Mouse (Mus musculus) MEL (cell line): ENCODE results near the gene Slc22a20. TPM values are rescaled to one million over a fixed set of nuclear protein-coding genes. Genes with fewer than 3 reads are reported as not detected.

Experiments
- DNase-seq: peaks from one replicate; pipeline ENCODE4 v3.0.0; 2011; ENCODE audit warnings: low read depth, low spot score
- H3K27ac ChIP-seq: 2 replicates; pipeline ENCODE4 v1.5.1; 2012; ENCODE audit warnings: low read depth, mild to moderate bottlenecking, control low read depth, low read length, moderate library complexity; ENCODE audit not compliant: control insufficient read depth
- H3K27me3 ChIP-seq, 2 experiments: fragments of 150-350 bp in 1 of 2; sonication (generic) in 1 of 2; 2 replicates each; pipeline ENCODE4 v1.6.1; 2012; ENCODE audit warnings: low read length in 2 of 2, mild to moderate bottlenecking in 2 of 2, improper control_type of control experiment in 1 of 2, moderate library complexity in 1 of 2; ENCODE audit not compliant: insufficient read depth in 2 of 2, control insufficient read depth in 1 of 2
- H3K36me3 ChIP-seq, 2 experiments: 2 replicates each; pipeline ENCODE4 v1.6.1; 2012 to 2014; ENCODE audit warnings: low read length in 2 of 2, improper control_type of control experiment in 1 of 2, inconsistent platforms in 1 of 2, mild to moderate bottlenecking in 1 of 2; ENCODE audit not compliant: insufficient read depth in 2 of 2, control insufficient read depth in 1 of 2
- H3K4me1 ChIP-seq, 2 experiments: fragments of 150-350 bp in 1 of 2; sonication (generic) in 1 of 2; 2 replicates each; pipeline ENCODE4 v1.6.1; 2012; ENCODE audit warnings: low read length in 2 of 2, improper control_type of control experiment in 1 of 2, mild to moderate bottlenecking in 1 of 2; ENCODE audit not compliant: insufficient read depth in 2 of 2, control insufficient read depth in 1 of 2
- H3K4me3 ChIP-seq, 2 experiments: fragments of 150-350 bp in 1 of 2; sonication (generic) in 1 of 2; 2 replicates each; pipeline ENCODE4 v1.5.1; 2012; ENCODE audit warnings: low read depth in 2 of 2, low read length in 2 of 2, mild to moderate bottlenecking in 2 of 2, moderate library complexity in 2 of 2, control low read depth in 1 of 2, improper control_type of control experiment in 1 of 2; ENCODE audit not compliant: control insufficient read depth in 1 of 2, insufficient read depth in 1 of 2
- H3K79me2 ChIP-seq: 2 replicates; pipeline ENCODE4 v1.6.1; 2012; ENCODE audit warnings: mild to moderate bottlenecking, low read length, moderate library complexity; ENCODE audit not compliant: control insufficient read depth, poor library complexity, insufficient read depth
- H3K9ac ChIP-seq: 2 replicates; pipeline ENCODE4 v1.6.1; 2012; ENCODE audit warnings: low read depth, mild to moderate bottlenecking, control low read depth, low read length, moderate library complexity; ENCODE audit not compliant: control insufficient read depth, poor library complexity, severe bottlenecking
- H3K9me3 ChIP-seq: fragments of 150-350 bp; sonication (generic); replicated peaks from 2 replicates; pipeline ENCODE4 v1.6.1; 2012; ENCODE audit warnings: mild to moderate bottlenecking, low read length, improper control_type of control experiment, moderate library complexity; ENCODE audit not compliant: insufficient read depth
- CTCF ChIP-seq, 3 experiments: IDR thresholded peaks in 2 of 3; conservative IDR thresholded peaks in 1 of 3; 2 replicates each; pipeline ENCODE4 v1.5.1; 2011 to 2012; ENCODE audit warnings: low read length in 3 of 3, low read depth in 2 of 3, mild to moderate bottlenecking in 2 of 3, improper control_type of control experiment in 1 of 3, inconsistent platforms in 1 of 3, mixed read lengths in 1 of 3, moderate library complexity in 1 of 3; ENCODE audit not compliant: control insufficient read depth in 1 of 3, insufficient read depth in 1 of 3, poor library complexity in 1 of 3, severe bottlenecking in 1 of 3
- E2F4 ChIP-seq: IDR thresholded peaks from 2 replicates; pipeline ENCODE4 v1.6.1; 2011; ENCODE audit warnings: low read depth, low read length, improper control_type of control experiment, borderline replicate concordance
- ELF1 ChIP-seq: IDR thresholded peaks from 2 replicates; pipeline ENCODE4 v1.6.1; 2014; ENCODE audit warnings: low read depth, mild to moderate bottlenecking, inconsistent platforms, low read length, improper control_type of control experiment, moderate library complexity
- ETS1 ChIP-seq: IDR thresholded peaks from 2 replicates; pipeline ENCODE4 v1.6.1; 2012; ENCODE audit warnings: low read depth, mild to moderate bottlenecking, inconsistent platforms, low read length, improper control_type of control experiment, moderate library complexity
- GABPA ChIP-seq: IDR thresholded peaks from 2 replicates; pipeline ENCODE4 v1.6.1; 2012; ENCODE audit warnings: low read depth, mild to moderate bottlenecking, inconsistent platforms, low read length, improper control_type of control experiment, moderate library complexity
- GATA1 ChIP-seq: IDR thresholded peaks from 2 replicates; pipeline ENCODE4 v1.6.1; 2011; ENCODE audit warnings: low read depth, low read length, improper control_type of control experiment
- JUND ChIP-seq: IDR thresholded peaks from 2 replicates; pipeline ENCODE4 v1.6.1; 2011; ENCODE audit warnings: low read depth, mild to moderate bottlenecking, improper control_type of control experiment, low read length
- MAZ ChIP-seq: IDR thresholded peaks from 2 replicates; pipeline ENCODE4 v1.6.1; 2012; ENCODE audit warnings: low read depth, mild to moderate bottlenecking, inconsistent platforms, low read length, improper control_type of control experiment
- MXI1 ChIP-seq: IDR thresholded peaks from 2 replicates; pipeline ENCODE4 v1.6.1; 2011; ENCODE audit warnings: mild to moderate bottlenecking, low read depth, low read length, improper control_type of control experiment
- MYC ChIP-seq: IDR thresholded peaks from 2 replicates; pipeline ENCODE4 v1.6.1; 2011; ENCODE audit warnings: low read depth, mild to moderate bottlenecking, low read length, improper control_type of control experiment, moderate library complexity
- RAD21 ChIP-seq: IDR thresholded peaks from 2 replicates; pipeline ENCODE4 v1.6.1; 2011; ENCODE audit warnings: mild to moderate bottlenecking, low read depth, low read length, improper control_type of control experiment
- SIN3A ChIP-seq: IDR thresholded peaks from 2 replicates; pipeline ENCODE4 v1.6.1; 2012; ENCODE audit warnings: low read length, improper control_type of control experiment, inconsistent platforms
- TBP ChIP-seq: IDR thresholded peaks from 2 replicates; pipeline ENCODE4 v1.8.0; 2011; ENCODE audit warnings: low read depth, low read length, improper control_type of control experiment
- UBTF ChIP-seq: IDR thresholded peaks from 2 replicates; pipeline ENCODE4 v1.6.1; 2012; ENCODE audit warnings: low read depth, mild to moderate bottlenecking, inconsistent platforms, low read length, improper control_type of control experiment, moderate library complexity, borderline replicate concordance; ENCODE audit not compliant: insufficient read depth
- USF2 ChIP-seq, 2 experiments: IDR thresholded peaks; 2 replicates each; pipeline ENCODE4 v1.6.1; 2011 to 2012; ENCODE audit warnings: improper control_type of control experiment in 2 of 2, low read length in 2 of 2, borderline replicate concordance in 1 of 2, inconsistent platforms in 1 of 2, low read depth in 1 of 2, mild to moderate bottlenecking in 1 of 2; ENCODE audit not compliant: insufficient read depth in 1 of 2
- polyA plus RNA-seq, 2 experiments: library from polyadenylated mRNA; stranded (reverse) in 1 of 2; unstranded in 1 of 2; fragments of >175 nt in 1 of 2; fragments of >200 nt in 1 of 2; gene quantifications; 2 replicates each; pipeline versions ENCODE4 v1.2.1 to v1.2.4; 2012; ENCODE audit warnings: low replicate concordance in 2 of 2, low read depth in 1 of 2; ENCODE audit not compliant: insufficient read length in 2 of 2, insufficient read depth in 1 of 2, missing spikeins in 1 of 2
- total RNA-seq: library from RNA; depleted of rRNA; stranded (reverse); fragments of 300-350 nt; gene quantifications from 2 replicates; pipeline ENCODE4 v1.2.3, GENCODE M21; 2012

The Slc22a20 gene
- total and polyA plus RNA-seq, 3 experiments: not detected

- H3K27ac ChIP-seq: no peak overlapping the region
- H3K36me3 ChIP-seq: peaks cover 0 to 18% of the 10 kb centered on the region in 2 experiments; a peak in 2 of 4 replicates
- no peak overlapping the region for H3K9ac ChIP-seq
- H3K4me3 ChIP-seq: no peak overlapping the region
- no peaks in the 10 kb centered on the region for H3K79me2 ChIP-seq
- H3K9me3 ChIP-seq: no peaks in the 10 kb centered on the region
- TF ChIP-seq MYC (no peak), UBTF (no peak), ETS1 (no peak)
- no peaks in the 10 kb centered on the region for H3K4me1 ChIP-seq
- no peaks in the 10 kb centered on the region for H3K27me3 ChIP-seq
- DNase-seq: no peak
Observed at GRCm38 (mm10) chr19:5953201-5953770, 32.7 kb downstream of the Slc22a20 start.

GRCm38 (mm10) chr19:5952071-5952691 lies 33.8 kb downstream of the Slc22a20 start:
- no peak overlapping the region for H3K27ac ChIP-seq
- no peaks in the 10 kb centered on the region for H3K27me3 ChIP-seq
- H3K4me1 ChIP-seq: no peaks in the 10 kb centered on the region
- no peak overlapping the region for H3K9ac ChIP-seq
- TF ChIP-seq MAZ: no peak
- no peak for TF ChIP-seq RAD21
- TF ChIP-seq ETS1: no peak
- TF ChIP-seq E2F4: no peak
- no peak for TF ChIP-seq ELF1
- TF ChIP-seq GATA1: no peak
- TF ChIP-seq JUND: no peak
- TF ChIP-seq SIN3A: no peak
- TF ChIP-seq GABPA: no peak
- TF ChIP-seq MXI1: no peak
- TF ChIP-seq MYC: no peak
- TF ChIP-seq USF2 (IDR thresholded peaks at IDR 0.05; ENCODE audit: borderline replicate concordance in 1 of 2, insufficient read depth in 1 of 2, low read depth in 1 of 2, low read length in 2 of 2): no peak
- TF ChIP-seq CTCF (IDR thresholded peaks at IDR 0.05 in 2 of 3, conservative IDR thresholded peaks at IDR 0.05 in 1 of 3; ENCODE audit: control insufficient read depth in 1 of 3, insufficient read depth in 1 of 3, low read depth in 2 of 3, low read length in 3 of 3, poor library complexity in 1 of 3, severe bottlenecking in 1 of 3): no peak
- no peak for TF ChIP-seq TBP
- no peaks in the 10 kb centered on the region for H3K9me3 ChIP-seq
- DNase-seq: no peak
- no peaks in the 10 kb centered on the region for H3K79me2 ChIP-seq
- peaks cover 0 to 13% of the 10 kb centered on the region in 2 experiments; a peak in 2 of 4 replicates for H3K36me3 ChIP-seq
- H3K4me3 ChIP-seq: no peak overlapping the region
